Mouse (Mus musculus): ENCODE data around the gene Rnf185.

DNA sequence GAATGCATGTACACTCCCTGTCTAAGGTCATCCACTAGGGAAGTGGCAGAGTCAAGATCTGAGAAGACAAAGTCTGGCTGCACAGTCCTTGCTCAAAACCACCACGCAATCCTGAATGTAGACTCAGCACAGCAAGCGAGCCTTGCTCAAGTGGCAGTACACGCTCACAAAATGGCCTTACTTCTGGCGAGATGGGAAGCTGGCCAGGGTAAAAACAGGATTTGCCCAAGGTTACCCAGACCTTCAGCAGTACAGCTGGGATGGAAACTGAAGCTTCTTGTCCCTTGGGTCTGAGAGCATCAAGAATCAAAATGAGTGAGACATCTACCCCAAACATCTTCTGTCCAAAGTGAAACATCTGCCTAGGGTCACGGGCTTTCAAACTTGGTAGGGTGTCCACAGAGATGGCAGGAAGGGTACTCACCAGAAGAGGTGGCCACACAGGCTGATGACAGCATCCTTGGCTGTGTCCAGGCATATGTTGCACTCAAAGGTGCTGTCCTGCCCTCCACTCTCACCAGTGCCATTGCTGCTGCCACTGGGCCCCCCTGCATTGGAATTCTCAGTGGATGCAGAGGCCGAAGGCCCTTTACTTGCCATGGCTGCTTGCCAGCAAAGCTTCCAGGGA lies 20.1 kb downstream of the Rnf185 start:
- TF ChIP-seq POLR2A (IDR thresholded peaks at IDR 0.05; ENCODE audit: extremely low read depth, insufficient read depth, low read length): no peak
- no peak for TF ChIP-seq CTCF (IDR thresholded peaks at IDR 0.05; ENCODE audit: extremely low read depth, insufficient read depth, low read length)
